Mouse (Mus musculus) testis, adult 2 months (tissue): ENCODE results near the gene AC129217.1.

Source experiments
- CTCF ChIP-seq: fragments of 200-500 bp; IDR thresholded peaks from 2 replicates; pipeline ENCODE4 v1.5.1; 2012; ENCODE audit warnings: low read depth, mild to moderate bottlenecking, inconsistent platforms, low read length, moderate library complexity; ENCODE audit not compliant: control insufficient read depth, insufficient read depth, insufficient replicate concordance
- POLR2A ChIP-seq: fragments of 200-500 bp; IDR thresholded peaks from 2 replicates; pipeline ENCODE4 v1.6.1; 2012; ENCODE audit warnings: low read depth, mild to moderate bottlenecking, inconsistent platforms, low read length, moderate library complexity; ENCODE audit not compliant: control insufficient read depth

- TF ChIP-seq POLR2A (no peak), CTCF (no peak)
Measured at GRCm38 (mm10) chr19:8853117-8853516, 23.5 kb downstream of the AC129217.1 start.
